Mouse (Mus musculus) T-helper 1 cell (primary cell): ENCODE results near the gene Adam19.
"Not testable (repeated sequence)": the region's sequence is repeated elsewhere in the genome, so short reads cannot be mapped to it uniquely, and the experiment has no call there.

Experiments
- in situ Hi-C: fragments of 300-600 bp; cut with MboI, MseI; formaldehyde crosslinking; loops from one replicate; pipeline ENCODE4 v1.15.1; 2025; ENCODE audit warnings: high pct_unique_total_duplicates

Adam19 gene

GRCm38 (mm10) chr11:46127621-46128547 is 72.1 kb downstream of the Adam19 start:
- in situ Hi-C loops = no loop called here

GRCm38 (mm10) chr11:46128548-46128945 is 72.8 kb downstream of the Adam19 start:
- in situ Hi-C loops = no loop called here

GRCm38 (mm10) chr11:46131022-46131986 is 75.5 kb downstream of the Adam19 start:
- in situ Hi-C loops = no loop called here

- in situ Hi-C loops = no loop called here
These were observed 79.1 kb downstream of the Adam19 start for GRCm38 (mm10) chr11:46134899-46135298.

- in situ Hi-C loops = no loop called here
These were observed 87.5 kb downstream of the Adam19 start for GRCm38 (mm10) chr11:46143342-46143741.

GRCm38 (mm10) chr11:46145163-46145875 is 89.5 kb downstream of the Adam19 start:
- in situ Hi-C loops = no loop called here

GRCm38 (mm10) chr11:46146619-46147018 is 90.8 kb downstream of the Adam19 start:
- in situ Hi-C loops = no loop called here

GRCm38 (mm10) chr11:46156945-46157344 is 101.2 kb downstream of the Adam19 start:
- in situ Hi-C loops = no loop called here

GRCm38 (mm10) chr11:46157462-46157861 is 101.7 kb downstream of the Adam19 start:
- in situ Hi-C loops = no loop called here

- in situ Hi-C loops = no loop called here
These were observed 110.2 kb downstream of the Adam19 start, which contains the start of gene Nipal4 for GRCm38 (mm10) chr11:46165866-46166585. Gene Nipal4 (minus strand): TSS chr11:46166508.

- in situ Hi-C loops = no loop called here
These were observed 112.7 kb downstream of the Adam19 start for GRCm38 (mm10) chr11:46168506-46168905.

GRCm38 (mm10) chr11:46169908-46170307 is 114.1 kb downstream of the Adam19 start:
- in situ Hi-C loops = loop anchor here (10.0 kb wide), 1 partner anchor 55 kb away; no protein-coding TSS in a partner anchor

GRCm38 (mm10) chr11:46172128-46172527 is 116.3 kb downstream of the Adam19 start:
- in situ Hi-C loops = loop anchor here (10.0 kb wide), 1 partner anchor 57 kb away; no protein-coding TSS in a partner anchor

- in situ Hi-C loops = loop anchor here (10.0 kb wide), 1 partner anchor 61 kb away; no protein-coding TSS in a partner anchor
These were observed 120.4 kb downstream of the Adam19 start for GRCm38 (mm10) chr11:46176155-46176554.

GRCm38 (mm10) chr11:46177246-46178043 is 121.7 kb downstream of the Adam19 start:
- in situ Hi-C loops = loop anchor here (10.0 kb wide), 1 partner anchor 63 kb away; no protein-coding TSS in a partner anchor

- in situ Hi-C loops = not testable (repeated sequence)
These were observed 126.2 kb downstream of the Adam19 start for GRCm38 (mm10) chr11:46182031-46182430.

- in situ Hi-C loops = no loop called here
These were observed 129.2 kb downstream of the Adam19 start for GRCm38 (mm10) chr11:46184946-46185345.

GRCm38 (mm10) chr11:46185486-46185885 is 129.7 kb downstream of the Adam19 start:
- in situ Hi-C loops = no loop called here

GRCm38 (mm10) chr11:46188283-46188682 is 132.5 kb downstream of the Adam19 start:
- in situ Hi-C loops = no loop called here

GRCm38 (mm10) chr11:46194175-46194574 is 138.4 kb downstream of the Adam19 start:
- in situ Hi-C loops = no loop called here
